Mouse (Mus musculus): Measurements from ENCODE around the gene Coq2.

Coq2 gene

GRCm38 (mm10) chr5:100674711-100675376, at the start of gene Coq2:
TSS of gene Coq2 (minus strand) at chr5:100675140.
- in situ Hi-C loops (cut with MboI; ENCODE audit: unreplicated experiment in 2 of 2) = loop anchor here (5.0 to 25.0 kb wide), 5 partner anchors 42 to 613 kb away; partner anchors contain the start of gene Hpse (in 1 of the 2)

- in situ Hi-C loops (cut with MboI; ENCODE audit: unreplicated experiment in 2 of 2) = loop anchor here (5.0 kb wide), 5 partner anchors 33 to 78 kb away; partner anchors contain the start of genes Coq2 (in 1 of the 2), Helq (in 1 of the 2) and Mrps18c (in 1 of the 2)
Observed at GRCm38 (mm10) chr5:100719235-100720088, 44.5 kb upstream of the Coq2 start, which contains the start of gene Hpse. TSS of gene Hpse (minus strand) at chr5:100719716.

- in situ Hi-C loops (cut with MboI; ENCODE audit: unreplicated experiment in 2 of 2) = loop anchor here (5.0 kb wide), 3 partner anchors 34 to 39 kb away; partner anchors contain the start of gene Coq2 (in 1 of the 2)
Observed at GRCm38 (mm10) chr5:100716762-100717161, 41.8 kb upstream of the Coq2 start.

GRCm38 (mm10) chr5:100711219-100711618, 36.3 kb upstream of the Coq2 start:
- in situ Hi-C loops (cut with MboI; ENCODE audit: unreplicated experiment in 2 of 2) = no loop called here

- in situ Hi-C loops (cut with MboI; ENCODE audit: unreplicated experiment in 2 of 2) = no loop called here
Observed at GRCm38 (mm10) chr5:100710012-100710411, 35.1 kb upstream of the Coq2 start.

GRCm38 (mm10) chr5:100709035-100709434, 34.1 kb upstream of the Coq2 start:
- in situ Hi-C loops (cut with MboI; ENCODE audit: unreplicated experiment in 2 of 2) = loop anchor here in 1 of 2 experiments (10.0 kb wide), 1 partner anchor 1356 kb away; the partner anchor contains the start of gene Wdfy3

GRCm38 (mm10) chr5:100706675-100707074, 31.7 kb upstream of the Coq2 start:
- in situ Hi-C loops (cut with MboI; ENCODE audit: unreplicated experiment in 2 of 2) = loop anchor here in 1 of 2 experiments (10.0 kb wide), 1 partner anchor 1358 kb away; the partner anchor contains the start of gene Wdfy3

GRCm38 (mm10) chr5:100704272-100704671, 29.3 kb upstream of the Coq2 start:
- in situ Hi-C loops (cut with MboI; ENCODE audit: unreplicated experiment in 2 of 2) = loop anchor here in 1 of 2 experiments (10.0 kb wide), 1 partner anchor 1361 kb away; the partner anchor contains the start of gene Wdfy3

- in situ Hi-C loops (cut with MboI; ENCODE audit: unreplicated experiment in 2 of 2) = loop anchor here in 1 of 2 experiments (10.0 kb wide), 1 partner anchor 1362 kb away; the partner anchor contains the start of gene Wdfy3
Observed at GRCm38 (mm10) chr5:100702325-100702724, 27.4 kb upstream of the Coq2 start.

- in situ Hi-C loops (cut with MboI; ENCODE audit: unreplicated experiment in 2 of 2) = loop anchor here in 1 of 2 experiments (10.0 kb wide), 1 partner anchor 1364 kb away; the partner anchor contains the start of gene Wdfy3
Observed at GRCm38 (mm10) chr5:100700861-100701620, 26.1 kb upstream of the Coq2 start.

GRCm38 (mm10) chr5:100697886-100698285, 22.9 kb upstream of the Coq2 start:
- in situ Hi-C loops (cut with MboI; ENCODE audit: unreplicated experiment in 2 of 2) = no loop called here

- in situ Hi-C loops (cut with MboI; ENCODE audit: unreplicated experiment in 2 of 2) = no loop called here
Observed at GRCm38 (mm10) chr5:100697398-100697797, 22.5 kb upstream of the Coq2 start.

- in situ Hi-C loops (cut with MboI; ENCODE audit: unreplicated experiment in 2 of 2) = loop anchor here in 1 of 2 experiments (10.0 kb wide), 1 partner anchor 109 kb away; the partner anchor contains the start of genes Helq and Mrps18c
Observed at GRCm38 (mm10) chr5:100685631-100686030, 10.7 kb upstream of the Coq2 start.

GRCm38 (mm10) chr5:100680542-100680933, 5.6 kb upstream of the Coq2 start:
- in situ Hi-C loops (cut with MboI; ENCODE audit: unreplicated experiment in 2 of 2) = loop anchor here in 1 of 2 experiments (5.0 to 10.0 kb wide), 2 partner anchors 37 to 114 kb away; partner anchors contain the start of genes Helq, Hpse and Mrps18c

- in situ Hi-C loops (cut with MboI; ENCODE audit: unreplicated experiment in 2 of 2) = loop anchor here (5.0 to 10.0 kb wide), 5 partner anchors 37 to 232 kb away; partner anchors contain the start of genes Hpse (in 2 of the 2), Helq (in 1 of the 2) and Mrps18c (in 1 of the 2)
Observed at GRCm38 (mm10) chr5:100679911-100680541, 5.1 kb upstream of the Coq2 start.

GRCm38 (mm10) chr5:100673745-100674486, 1.0 kb downstream of the Coq2 start:
- in situ Hi-C loops (cut with MboI; ENCODE audit: unreplicated experiment in 2 of 2) = loop anchor here (25.0 kb wide), 1 partner anchor 612 kb away; no protein-coding TSS in a partner anchor

GRCm38 (mm10) chr5:100672403-100672802, 2.5 kb downstream of the Coq2 start:
- in situ Hi-C loops (cut with MboI; ENCODE audit: unreplicated experiment in 2 of 2) = loop anchor here (25.0 kb wide), 1 partner anchor 610 kb away; no protein-coding TSS in a partner anchor

GRCm38 (mm10) chr5:100671897-100672296, 3.0 kb downstream of the Coq2 start:
- in situ Hi-C loops (cut with MboI; ENCODE audit: unreplicated experiment in 2 of 2) = loop anchor here (25.0 kb wide), 1 partner anchor 610 kb away; no protein-coding TSS in a partner anchor

Data from v-Abl transformed pro-B cells (cell line).